Mouse (Mus musculus): ENCODE results near the gene Selenos.

The Selenos gene

DNA sequence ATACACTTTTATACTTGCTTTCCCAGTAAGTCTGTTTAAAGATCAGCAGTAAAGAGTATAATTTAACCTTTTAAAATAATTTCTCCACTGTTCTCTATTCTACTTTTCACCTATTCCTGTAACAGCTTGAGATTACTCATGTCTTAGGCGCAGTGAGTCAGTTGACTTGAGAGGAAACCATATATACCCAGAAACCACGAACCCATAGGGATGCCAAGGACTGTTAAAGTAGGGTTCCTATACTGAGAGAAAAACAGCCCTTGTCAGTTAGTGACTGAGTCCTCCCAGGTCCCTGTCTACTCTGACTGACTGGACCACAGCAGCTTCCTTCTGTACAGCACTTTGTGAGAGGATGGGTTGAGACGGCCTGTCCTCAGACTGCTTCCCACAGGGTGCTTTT lies 38.6 kb downstream of the Selenos start:
- DNase-seq (ENCODE audit: low read depth in 2 of 2, low spot score in 2 of 2), result no peak

DNA sequence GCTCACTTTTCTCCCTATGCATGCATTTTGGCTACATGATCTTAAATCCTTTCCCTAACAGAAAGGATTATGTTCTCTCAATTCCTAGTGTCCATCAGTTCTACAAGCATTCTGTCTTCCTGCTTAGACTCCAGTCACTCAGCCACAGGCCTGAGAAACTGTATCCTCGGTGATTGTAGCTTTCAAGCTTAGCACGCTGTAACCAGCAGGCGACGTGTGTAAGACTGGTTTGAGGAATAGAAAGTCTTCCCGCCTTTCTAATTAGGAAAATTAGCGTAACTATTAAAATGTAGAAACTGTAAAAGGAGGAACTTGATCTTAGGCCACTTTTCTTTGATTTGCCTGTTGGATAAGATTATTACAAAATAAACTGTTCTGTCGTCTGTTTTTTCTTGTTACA lies 39.3 kb downstream of the Selenos start:
- DNase-seq (ENCODE audit: low read depth in 2 of 2, low spot score in 2 of 2), result no peak

DNA sequence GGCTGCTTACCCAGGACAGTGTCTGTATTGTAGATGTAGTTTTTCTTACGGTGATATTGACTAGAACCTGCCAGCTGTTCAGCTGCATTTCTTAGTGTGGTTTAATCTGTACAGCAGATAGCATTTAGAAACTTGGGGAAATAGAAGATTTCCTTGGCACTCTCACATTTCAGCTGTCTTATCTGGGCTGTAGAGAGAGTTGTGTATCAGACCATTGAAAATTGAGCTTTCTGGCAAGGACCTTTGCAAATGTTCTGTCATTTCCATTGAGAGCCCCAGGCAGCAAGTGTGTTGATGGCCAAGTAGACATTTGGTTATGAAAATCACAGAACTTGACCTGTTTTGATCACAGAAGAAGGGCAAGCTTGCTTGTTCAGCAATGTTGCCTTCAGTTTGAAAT lies 40.7 kb downstream of the Selenos start:
- DNase-seq (ENCODE audit: low read depth in 2 of 2, low spot score in 2 of 2), result no peak

GRCm38 (mm10) chr7:66120702-66121396 lies 41.4 kb downstream of the Selenos start:
- no peak for DNase-seq (ENCODE audit: low read depth in 2 of 2, low spot score in 2 of 2)

DNA sequence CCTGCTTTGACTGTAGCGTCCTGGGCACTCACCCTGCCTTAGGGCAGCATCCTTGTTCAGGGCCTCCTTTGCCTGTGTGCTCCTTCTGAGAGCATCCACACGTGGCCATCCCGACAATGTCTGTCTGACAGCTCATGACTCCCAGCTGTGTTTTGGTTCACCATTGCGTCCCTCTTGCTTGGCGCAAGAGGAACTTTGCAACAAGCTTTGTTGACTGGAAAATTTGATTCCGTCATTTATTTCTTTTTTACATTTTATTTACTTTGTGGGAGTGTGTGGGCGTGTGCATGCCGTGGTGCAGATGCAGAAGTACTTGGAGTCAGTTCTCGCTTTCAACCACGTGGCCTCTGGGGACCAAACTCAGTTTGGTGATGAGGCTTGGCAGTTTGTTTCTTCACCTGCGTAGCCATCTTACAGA lies 45.1 kb downstream of the Selenos start:
- DNase-seq (ENCODE audit: low read depth in 2 of 2, low spot score in 2 of 2), result no peak

- no peak for DNase-seq (ENCODE audit: low read depth in 2 of 2, low spot score in 2 of 2)
Measured at GRCm38 (mm10) chr7:66125368-66125767, 45.9 kb downstream of the Selenos start.

DNA sequence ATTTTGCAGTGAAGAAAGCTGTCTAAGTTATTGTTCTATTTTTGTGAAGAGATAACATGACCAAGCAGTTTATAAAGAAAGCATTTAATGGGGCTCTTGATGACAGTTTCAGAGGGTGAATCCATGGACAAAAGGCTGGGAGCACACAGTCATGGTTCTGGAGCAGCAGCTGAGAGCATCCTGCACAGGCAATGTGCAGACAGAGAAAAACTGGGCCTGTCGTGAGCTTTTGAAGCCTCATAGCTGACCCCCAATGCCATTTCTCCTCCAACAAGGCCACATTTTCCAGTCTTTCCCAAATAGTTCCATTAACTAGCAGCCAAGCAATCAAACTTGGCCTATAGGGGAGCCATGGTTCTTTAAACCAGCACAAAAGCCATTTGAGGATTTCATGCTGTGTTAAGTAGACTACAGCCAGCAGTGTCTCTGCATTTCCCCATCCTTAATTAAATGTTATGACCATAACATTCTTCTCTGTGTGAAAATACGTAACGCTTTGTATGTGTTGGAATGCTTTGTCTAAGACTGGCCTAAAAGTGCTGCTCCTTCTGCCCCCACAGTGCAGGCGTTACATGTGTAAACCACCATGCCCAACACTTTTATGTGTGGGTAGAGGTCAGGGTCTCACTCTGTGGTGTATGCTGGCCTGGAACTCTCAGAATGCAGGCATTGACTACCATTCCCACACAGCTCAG lies 48.6 kb downstream of the Selenos start:
- DNase-seq (ENCODE audit: low read depth in 2 of 2, low spot score in 2 of 2), result no peak

DNA sequence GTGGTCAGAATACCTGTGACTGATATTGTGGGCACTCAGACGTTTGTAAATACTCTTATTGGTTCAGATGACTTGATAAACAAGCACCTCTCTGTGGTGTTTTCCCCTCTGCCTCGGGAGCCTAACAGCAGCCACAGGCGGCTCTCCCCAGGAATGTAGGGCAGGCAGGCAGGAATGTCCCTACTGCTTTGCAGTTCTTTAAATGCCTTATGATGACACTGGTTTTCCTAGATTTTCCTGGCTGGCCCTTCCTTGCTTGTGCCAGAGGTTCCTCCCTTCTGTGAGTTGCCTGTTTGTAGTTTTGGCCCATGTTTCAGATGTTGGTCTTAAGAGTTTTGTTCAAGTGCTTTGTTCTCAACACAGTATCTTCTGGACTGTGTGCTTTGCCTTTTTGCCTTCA lies 49.4 kb downstream of the Selenos start:
- DNase-seq (ENCODE audit: low read depth in 2 of 2, low spot score in 2 of 2), result no peak

DNA sequence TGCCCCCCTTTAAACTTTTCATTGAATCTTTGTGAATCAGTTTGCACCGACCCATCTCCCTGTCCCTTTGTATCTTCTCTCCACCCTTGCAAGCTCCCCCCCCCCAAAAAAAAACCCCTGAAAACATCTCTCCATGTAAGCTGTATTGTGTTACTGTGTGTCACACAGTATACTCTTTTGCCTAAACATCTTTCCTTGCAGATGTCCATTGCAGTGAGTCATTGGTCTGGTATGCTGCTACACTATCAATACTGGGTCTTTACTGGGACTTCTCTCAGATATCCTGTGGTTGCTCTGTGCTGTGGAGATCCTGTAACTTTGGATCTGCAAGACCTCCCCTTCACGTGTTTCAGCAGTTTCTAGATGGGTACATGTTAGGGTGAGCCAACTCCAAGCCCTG lies 50.8 kb downstream of the Selenos start:
- DNase-seq (ENCODE audit: low read depth in 2 of 2, low spot score in 2 of 2), result no peak

GRCm38 (mm10) chr7:66131776-66132421 lies 52.5 kb downstream of the Selenos start:
- no peak for DNase-seq (ENCODE audit: low read depth in 2 of 2, low spot score in 2 of 2)

- DNase-seq (ENCODE audit: low read depth in 2 of 2, low spot score in 2 of 2), result no peak
Measured at GRCm38 (mm10) chr7:66134154-66134553, 54.7 kb downstream of the Selenos start.

DNA sequence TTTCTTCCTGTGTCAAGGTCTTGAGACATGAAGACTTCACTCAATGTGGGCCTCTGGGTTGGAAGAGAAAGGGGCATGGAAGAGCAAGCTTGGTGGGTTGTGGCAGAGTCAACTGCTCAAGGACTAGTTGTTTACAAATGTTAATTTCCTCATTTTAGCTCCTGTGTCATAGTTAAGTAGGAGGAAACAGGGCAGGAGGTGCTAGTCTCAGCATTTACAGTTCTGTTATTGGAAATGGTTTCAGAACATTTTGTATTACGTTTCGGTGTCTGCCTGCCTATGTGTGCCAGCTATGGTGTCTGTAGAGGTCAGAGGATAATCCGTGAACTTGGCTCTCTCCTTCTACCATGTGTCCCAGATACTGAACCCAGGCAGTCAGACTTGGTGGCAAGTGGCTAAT lies 56.2 kb downstream of the Selenos start:
- DNase-seq (ENCODE audit: low read depth in 2 of 2, low spot score in 2 of 2), result no peak

GRCm38 (mm10) chr7:66136187-66136586 lies 56.7 kb downstream of the Selenos start:
- DNase-seq (ENCODE audit: low read depth in 2 of 2, low spot score in 2 of 2), result no peak

DNA sequence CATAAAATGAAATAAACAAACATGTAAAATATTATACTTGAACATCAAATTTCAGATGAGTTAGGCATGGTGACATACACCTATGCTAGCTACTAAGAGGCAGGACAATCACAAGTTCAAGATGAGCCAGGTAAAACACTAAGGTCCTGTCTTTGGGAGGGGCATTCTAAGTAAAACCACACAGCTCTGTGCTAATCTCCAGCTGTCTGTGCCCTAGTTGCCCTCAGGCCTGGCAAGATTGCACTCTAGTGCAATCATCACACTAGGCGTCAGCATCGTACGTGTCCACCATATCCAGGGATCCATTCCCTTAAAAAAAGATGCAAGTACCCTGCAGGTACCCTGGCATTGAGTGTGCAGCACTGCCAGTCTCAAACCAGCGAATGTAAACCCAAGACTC lies 57.9 kb downstream of the Selenos start:
- DNase-seq (ENCODE audit: low read depth in 2 of 2, low spot score in 2 of 2), result no peak

DNA sequence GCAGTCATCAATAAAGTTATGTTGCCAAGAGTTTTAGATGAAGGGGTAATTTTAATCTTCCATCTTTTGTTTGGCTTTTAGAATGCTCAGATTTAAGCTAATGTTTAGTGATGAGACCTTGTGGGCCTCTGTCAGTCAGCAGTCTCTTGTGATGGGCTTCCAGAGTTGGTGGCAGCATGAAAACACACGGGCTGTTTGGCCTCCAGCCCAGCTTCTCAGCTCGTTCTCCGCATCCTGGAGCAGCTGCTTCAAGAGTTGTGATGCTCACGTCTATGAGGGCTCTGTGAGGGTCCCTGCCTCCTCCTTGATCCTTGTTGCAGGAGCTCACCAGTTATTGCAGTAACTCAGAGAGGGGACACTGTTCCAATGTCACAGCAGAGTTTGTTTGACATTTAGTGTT lies 58.9 kb downstream of the Selenos start:
- no peak for DNase-seq (ENCODE audit: low read depth in 2 of 2, low spot score in 2 of 2)

DNA sequence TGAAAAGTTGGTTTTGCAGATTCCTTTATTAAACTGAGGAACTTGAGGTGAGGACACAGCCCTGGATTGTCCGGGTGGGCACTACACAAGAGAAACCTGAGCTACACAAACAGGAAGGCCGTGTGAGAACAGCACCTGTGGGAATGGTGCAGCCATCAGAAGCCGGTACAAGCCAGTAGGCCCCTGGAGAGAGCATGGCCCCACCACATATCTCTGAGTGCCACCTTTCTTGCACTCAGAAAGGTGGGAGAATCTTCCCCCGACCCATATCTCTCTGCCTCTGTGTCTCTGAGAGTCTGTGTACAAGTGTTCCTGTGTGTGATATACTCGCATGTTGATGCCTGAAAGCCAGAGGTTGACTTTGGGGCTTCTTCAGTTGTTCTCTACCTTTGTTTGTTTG lies 59.4 kb downstream of the Selenos start:
- DNase-seq (ENCODE audit: low read depth in 2 of 2, low spot score in 2 of 2), result no peak
